Mouse (Mus musculus): ENCODE measurements around the gene Gjb1. TPM values are rescaled to one million over a fixed set of nuclear protein-coding genes. Genes with fewer than 3 reads are reported as not detected.

The Gjb1 gene
- polyA plus RNA-seq, 1 experiment from 2014 or later = not detected

- peak within 1 kb of the TSS; percentile 69 to 86 for H3K4me3 ChIP-seq (ENCODE audit: control insufficient read depth in 1 of 2, insufficient read depth in 1 of 2, low read depth in 1 of 2, low read length in 2 of 2)
- H3K9ac ChIP-seq (ENCODE audit: low read length) = peak within 1 kb of the TSS; percentile 92
- peak; percentile 92 for ATAC-seq (ENCODE audit: insufficient number of reproducible peaks, insufficient read depth, low FRiP score, low read depth)
- peaks cover 0 to 5% of the 10 kb centered on the region in 2 experiments; a peak in 2 of 4 replicates for H3K4me1 ChIP-seq (ENCODE audit: control insufficient read depth in 2 of 2, insufficient read depth in 2 of 2, low read length in 2 of 2)
- H3K27me3 ChIP-seq (ENCODE audit: control insufficient read depth, insufficient read depth, low read length) = no peaks in the 10 kb centered on the region
- 21% methylated on average over 51 of the region's 51 CpGs for WGBS
- peak within 1 kb of the TSS; percentile 65 for H3K4me2 ChIP-seq (ENCODE audit: low read length)
- peak within 1 kb of the TSS; percentile 94 to 99 for H3K27ac ChIP-seq (replicated peaks in 1 of 2; ENCODE audit: control insufficient read depth in 1 of 2, insufficient read depth in 1 of 2, low read depth in 2 of 2, low read length in 2 of 2)
- peaks cover 23% of the 10 kb centered on the region for H3K36me3 ChIP-seq (ENCODE audit: control insufficient read depth, insufficient read depth, low read length)
- no peaks in the 10 kb centered on the region for H3K9me3 ChIP-seq (ENCODE audit: control insufficient read depth, low read length)
Measured at GRCm38 (mm10) chrX:101429142-101429949, 53.2 kb downstream of the Gjb1 start, which contains the start of gene Nono. TSS of gene Nono (plus strand) at chrX:101429318.

GRCm38 (mm10) chrX:101429976-101430375, 53.8 kb downstream of the Gjb1 start:
- Histone ChIP-seq H3K27ac (replicated peaks in 1 of 2; ENCODE audit: control insufficient read depth in 1 of 2, insufficient read depth in 1 of 2, low read depth in 2 of 2, low read length in 2 of 2) (peak overlapping the region; percentile 94 to 99), H3K4me2 (ENCODE audit: low read length) (peak overlapping the region; percentile 65), H3K9me3 (ENCODE audit: control insufficient read depth, low read length) (no peaks in the 10 kb centered on the region), H3K4me3 (ENCODE audit: control insufficient read depth in 1 of 2, insufficient read depth in 1 of 2, low read depth in 1 of 2, low read length in 2 of 2) (peak overlapping the region; percentile 69 to 86), H3K27me3 (ENCODE audit: control insufficient read depth, insufficient read depth, low read length) (no peaks in the 10 kb centered on the region), H3K4me1 (ENCODE audit: control insufficient read depth in 2 of 2, insufficient read depth in 2 of 2, low read length in 2 of 2) (peaks cover 0 to 5% of the 10 kb centered on the region in 2 experiments; a peak in 2 of 4 replicates), H3K36me3 (ENCODE audit: control insufficient read depth, insufficient read depth, low read length) (peaks cover 24% of the 10 kb centered on the region), H3K9ac (ENCODE audit: low read length) (peak overlapping the region; percentile 92)
- ATAC-seq (ENCODE audit: insufficient number of reproducible peaks, insufficient read depth, low FRiP score, low read depth) = no peak
- WGBS = 21% methylated on average over 14 of the region's 14 CpGs

Other genes with a start within 250 kb of the Gjb1 start
- 33.3 and 34.4 TPM in 2 replicates for gene Snx12, start 153.8 kb upstream of the Gjb1 start, polyA plus RNA-seq (2014; fragmentation: Nextera tagmentation; extraction: Ambion mirVana)
- gene Foxo4, start 121.8 kb upstream of the Gjb1 start, polyA plus RNA-seq (2014; fragmentation: Nextera tagmentation; extraction: Ambion mirVana) = 1.4 and 2.3 TPM in 2 replicates
- not detected in 2 replicates for gene Gm614, start 112.4 kb upstream of the Gjb1 start, polyA plus RNA-seq (2014; fragmentation: Nextera tagmentation; extraction: Ambion mirVana)
- gene Il2rg, start 108.1 kb upstream of the Gjb1 start, polyA plus RNA-seq (2014; fragmentation: Nextera tagmentation; extraction: Ambion mirVana) = 16.7 and 18.0 TPM in 2 replicates
- not detected in 2 replicates for gene Gm20489, start 107.4 kb upstream of the Gjb1 start, polyA plus RNA-seq (2014; fragmentation: Nextera tagmentation; extraction: Ambion mirVana)
- 25.9 and 29.2 TPM in 2 replicates for gene Med12, start 102.3 kb upstream of the Gjb1 start, polyA plus RNA-seq (2014; fragmentation: Nextera tagmentation; extraction: Ambion mirVana)
- gene Nlgn3, start 77.2 kb upstream of the Gjb1 start, polyA plus RNA-seq (2014; fragmentation: Nextera tagmentation; extraction: Ambion mirVana) = 2.5 and 2.9 TPM in 2 replicates
- gene Zmym3, start 44.5 kb downstream of the Gjb1 start, polyA plus RNA-seq (2014; fragmentation: Nextera tagmentation; extraction: Ambion mirVana) = 22.8 and 26.4 TPM in 2 replicates
- gene Nono, start 52.9 kb downstream of the Gjb1 start, polyA plus RNA-seq (2014; fragmentation: Nextera tagmentation; extraction: Ambion mirVana) = 223 and 243 TPM in 2 replicates
- 84.4 and 93.9 TPM in 2 replicates for gene Itgb1bp2, start 72.7 kb downstream of the Gjb1 start, polyA plus RNA-seq (2014; fragmentation: Nextera tagmentation; extraction: Ambion mirVana)
- gene Taf1, start 156.4 kb downstream of the Gjb1 start, polyA plus RNA-seq (2014; fragmentation: Nextera tagmentation; extraction: Ambion mirVana) = 8.4 and 9.5 TPM in 2 replicates

All from heart, embryonic 14.5 days (tissue).